Mouse (Mus musculus): ENCODE measurements around the gene Tenm4. TPM values are rescaled to one million over a fixed set of nuclear protein-coding genes. Genes with fewer than 3 reads are reported as not detected.

Tenm4 gene
- polyA plus RNA-seq, 1 experiment from 2014 or later, result 51.6 TPM

- H3K9ac ChIP-seq, result no peak overlapping the region
- H3K36me3 ChIP-seq, result 0 out of 2 replicates have a peak, but pooled peaks cover 8% of the 10 kb centered on the region
- WGBS, result 44% methylated on average over 9 of the region's 9 CpGs
- H3K4me2 ChIP-seq (replicated peaks), result no peak overlapping the region
- H3K9me3 ChIP-seq (replicated peaks), result no peaks in the 10 kb centered on the region
- H3K4me1 ChIP-seq, result peaks cover 28% of the 10 kb centered on the region
- H3K4me3 ChIP-seq (replicated peaks), result no peak overlapping the region
- no peaks in the 10 kb centered on the region for H3K27me3 ChIP-seq
- H3K27ac ChIP-seq (replicated peaks), result no peak overlapping the region
- 0 out of 2 replicates have a peak, but pooled peaks have one; percentile 47 for ATAC-seq (ENCODE audit: insufficient number of reproducible peaks, low FRiP score, low TSS enrichment, low read depth)
These were observed 661.5 kb downstream of the Tenm4 start for GRCm38 (mm10) chr7:96832551-96832950.

DNA sequence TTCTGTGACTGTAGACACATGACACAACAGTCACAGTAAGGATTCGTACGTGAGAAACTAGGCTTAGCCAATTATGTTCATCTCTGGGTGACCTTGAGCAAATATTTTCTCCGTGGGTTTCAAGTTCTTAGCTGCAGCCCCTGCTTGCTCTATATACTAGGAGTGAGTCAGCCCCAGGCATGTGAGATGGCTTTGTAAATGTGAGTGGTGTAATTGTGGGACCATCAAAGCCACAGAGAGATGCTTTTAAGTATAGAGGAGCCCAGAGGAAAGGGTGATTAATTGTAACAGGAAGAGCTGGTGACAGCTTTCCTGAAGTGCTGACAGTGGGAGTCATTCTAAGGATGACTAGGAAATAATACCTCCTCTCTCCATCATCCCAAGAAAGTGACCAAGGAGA is 662.0 kb downstream of the Tenm4 start:
- H3K9ac ChIP-seq, result no peak overlapping the region
- no peaks in the 10 kb centered on the region for H3K9me3 ChIP-seq (replicated peaks)
- no peak for ATAC-seq (ENCODE audit: insufficient number of reproducible peaks, low FRiP score, low TSS enrichment, low read depth)
- peaks cover 28% of the 10 kb centered on the region for H3K4me1 ChIP-seq
- no peak overlapping the region for H3K4me2 ChIP-seq (replicated peaks)
- H3K27me3 ChIP-seq, result no peaks in the 10 kb centered on the region
- no peak overlapping the region for H3K27ac ChIP-seq (replicated peaks)
- no peak overlapping the region for H3K4me3 ChIP-seq (replicated peaks)
- H3K36me3 ChIP-seq, result 0 out of 2 replicates have a peak, but pooled peaks cover 4% of the 10 kb centered on the region
- WGBS, result 51% methylated on average over 3 of the region's 3 CpGs

GRCm38 (mm10) chr7:96834681-96835289 is 663.7 kb downstream of the Tenm4 start:
- Histone ChIP-seq H3K36me3 (no peaks in the 10 kb centered on the region), H3K27ac (replicated peaks) (peak overlapping the region; percentile 77)
- 19% methylated on average over 6 of the region's 6 CpGs for WGBS

GRCm38 (mm10) chr7:96835313-96835712 is 664.3 kb downstream of the Tenm4 start:
- Histone ChIP-seq H3K36me3 (no peaks in the 10 kb centered on the region), H3K27ac (replicated peaks) (peak overlapping the region; percentile 52; the same call in 1 of the 2 replicates), H3K4me2 (replicated peaks) (no peak overlapping the region), H3K9me3 (replicated peaks) (no peaks in the 10 kb centered on the region), H3K4me3 (replicated peaks) (no peak overlapping the region), H3K4me1 (peaks cover 28% of the 10 kb centered on the region), H3K9ac (no peak overlapping the region), H3K27me3 (no peaks in the 10 kb centered on the region)
- no peak for ATAC-seq (ENCODE audit: insufficient number of reproducible peaks, low FRiP score, low TSS enrichment, low read depth)
- WGBS, result 25% methylated on average over 2 of the region's 2 CpGs

More at GRCm38 (mm10) chr7:96834681-96835289, 663.7 kb downstream of the Tenm4 start:
- no peak overlapping the region for H3K9ac ChIP-seq
- peaks cover 28% of the 10 kb centered on the region for H3K4me1 ChIP-seq
- no peaks in the 10 kb centered on the region for H3K9me3 ChIP-seq (replicated peaks)
- H3K4me2 ChIP-seq (replicated peaks), result no peak overlapping the region
- no peak overlapping the region for H3K4me3 ChIP-seq (replicated peaks)
- H3K27me3 ChIP-seq, result no peaks in the 10 kb centered on the region
- peak; percentile 84 for ATAC-seq (ENCODE audit: insufficient number of reproducible peaks, low FRiP score, low TSS enrichment, low read depth)

- ATAC-seq (ENCODE audit: insufficient number of reproducible peaks, low FRiP score, low TSS enrichment, low read depth), result no peak
- no peaks in the 10 kb centered on the region for H3K27me3 ChIP-seq
- 87% methylated on average over 8 of the region's 8 CpGs for WGBS
- no peak overlapping the region for H3K4me3 ChIP-seq (replicated peaks)
- no peaks in the 10 kb centered on the region for H3K36me3 ChIP-seq
- H3K27ac ChIP-seq (replicated peaks), result no peak overlapping the region
- peaks cover 18% of the 10 kb centered on the region for H3K4me1 ChIP-seq
- no peaks in the 10 kb centered on the region for H3K9me3 ChIP-seq (replicated peaks)
- no peak overlapping the region for H3K9ac ChIP-seq
- H3K4me2 ChIP-seq (replicated peaks), result no peak overlapping the region
These were observed 667.3 kb downstream of the Tenm4 start for GRCm38 (mm10) chr7:96838271-96838841.

GRCm38 (mm10) chr7:96838926-96839325 is 667.9 kb downstream of the Tenm4 start:
- 95% methylated on average over 4 of the region's 4 CpGs for WGBS
- Histone ChIP-seq H3K27ac (replicated peaks) (no peak overlapping the region), H3K4me3 (replicated peaks) (no peak overlapping the region), H3K36me3 (no peaks in the 10 kb centered on the region), H3K27me3 (no peaks in the 10 kb centered on the region), H3K9me3 (replicated peaks) (no peaks in the 10 kb centered on the region), H3K4me2 (replicated peaks) (no peak overlapping the region), H3K4me1 (peaks cover 18% of the 10 kb centered on the region), H3K9ac (no peak overlapping the region)
- ATAC-seq (ENCODE audit: insufficient number of reproducible peaks, low FRiP score, low TSS enrichment, low read depth), result no peak

- Histone ChIP-seq H3K4me2 (replicated peaks) (no peak overlapping the region), H3K9ac (no peak overlapping the region), H3K36me3 (no peaks in the 10 kb centered on the region), H3K4me3 (replicated peaks) (no peak overlapping the region), H3K9me3 (replicated peaks) (no peaks in the 10 kb centered on the region), H3K27me3 (no peaks in the 10 kb centered on the region), H3K4me1 (peaks cover 13% of the 10 kb centered on the region), H3K27ac (replicated peaks) (no peak overlapping the region)
- ATAC-seq (ENCODE audit: insufficient number of reproducible peaks, low FRiP score, low TSS enrichment, low read depth), result no peak
- 88% methylated on average over 4 of the region's 4 CpGs for WGBS
These were observed 668.5 kb downstream of the Tenm4 start for GRCm38 (mm10) chr7:96839586-96839985.

GRCm38 (mm10) chr7:96842477-96843255 is 671.6 kb downstream of the Tenm4 start:
- Histone ChIP-seq H3K9ac (no peak overlapping the region), H3K27me3 (no peaks in the 10 kb centered on the region), H3K36me3 (peaks cover 7% of the 10 kb centered on the region), H3K4me2 (replicated peaks) (no peak overlapping the region), H3K4me1 (no peaks in the 10 kb centered on the region), H3K4me3 (replicated peaks) (no peak overlapping the region), H3K9me3 (replicated peaks) (no peaks in the 10 kb centered on the region), H3K27ac (replicated peaks) (no peak overlapping the region)
- no peak for ATAC-seq (ENCODE audit: insufficient number of reproducible peaks, low FRiP score, low TSS enrichment, low read depth)
- WGBS, result 75% methylated on average over 12 of the region's 12 CpGs

- 74% methylated on average over 8 of the region's 8 CpGs for WGBS
- H3K9me3 ChIP-seq (replicated peaks), result no peaks in the 10 kb centered on the region
- H3K4me3 ChIP-seq (replicated peaks), result no peak overlapping the region
- H3K4me1 ChIP-seq, result no peaks in the 10 kb centered on the region
- no peak for ATAC-seq (ENCODE audit: insufficient number of reproducible peaks, low FRiP score, low TSS enrichment, low read depth)
- no peaks in the 10 kb centered on the region for H3K27me3 ChIP-seq
- H3K4me2 ChIP-seq (replicated peaks), result no peak overlapping the region
- no peak overlapping the region for H3K9ac ChIP-seq
- peaks cover 14% of the 10 kb centered on the region for H3K36me3 ChIP-seq
- H3K27ac ChIP-seq (replicated peaks), result no peak overlapping the region
These were observed 673.3 kb downstream of the Tenm4 start for GRCm38 (mm10) chr7:96844104-96844894.

GRCm38 (mm10) chr7:96852781-96853180 is 681.7 kb downstream of the Tenm4 start:
- no peak for ATAC-seq (ENCODE audit: insufficient number of reproducible peaks, low FRiP score, low TSS enrichment, low read depth)
- Histone ChIP-seq H3K4me2 (replicated peaks) (no peak overlapping the region), H3K9ac (no peak overlapping the region), H3K27me3 (no peaks in the 10 kb centered on the region), H3K36me3 (peaks cover 26% of the 10 kb centered on the region; the same call in 1 of the 2 replicates), H3K9me3 (replicated peaks) (no peaks in the 10 kb centered on the region), H3K27ac (replicated peaks) (no peak overlapping the region), H3K4me3 (replicated peaks) (no peak overlapping the region), H3K4me1 (no peaks in the 10 kb centered on the region)
- 82% methylated on average over 2 of the region's 2 CpGs for WGBS

Data from embryonic facial prominence, embryonic 15.5 days (tissue).